Mouse (Mus musculus) heart, postnatal 0 days (tissue): ENCODE measurements around the gene Dgkz. TPM values are rescaled to one million over a fixed set of nuclear protein-coding genes. Genes with fewer than 3 reads are reported as not detected.

Experiments used
- ATAC-seq: fragments of 200-750 bp; cut with Nextera tagmentation; 2 replicates; pipeline ENCODE4 v1.8.0; 2017; ENCODE audit warnings: low read depth, moderate number of reproducible peaks, moderate library complexity; ENCODE audit not compliant: insufficient read depth
- DNase-seq: peaks from one replicate; pipeline ENCODE4 v3.0.0-alpha.2; 2016; ENCODE audit warnings: low spot score
- H3K27ac ChIP-seq: fragments of 300-500 bp; sonication (generic); 2 replicates; pipeline ENCODE4 v1.5.1; 2014; ENCODE audit warnings: low read depth, mild to moderate bottlenecking
- H3K27me3 ChIP-seq: fragments of 300-500 bp; sonication (generic); 2 replicates; pipeline ENCODE4 v1.6.1; 2014; ENCODE audit warnings: low read length, mixed read lengths; ENCODE audit not compliant: control insufficient read depth, insufficient read depth
- H3K36me3 ChIP-seq: fragments of 300-500 bp; sonication (generic); replicated peaks from 2 replicates; pipeline ENCODE4 v1.6.1; 2014; ENCODE audit warnings: low read length, mixed read lengths; ENCODE audit not compliant: control insufficient read depth, insufficient read depth
- H3K4me1 ChIP-seq: fragments of 300-500 bp; sonication (generic); 2 replicates; pipeline ENCODE4 v1.6.1; 2014; ENCODE audit warnings: antibody characterized with exemption; ENCODE audit not compliant: control insufficient read depth, insufficient read depth
- H3K4me2 ChIP-seq: fragments of 300-500 bp; sonication (generic); 2 replicates; pipeline ENCODE4 v1.6.1; 2014; ENCODE audit warnings: low read depth, mild to moderate bottlenecking, low read length, moderate library complexity
- H3K4me3 ChIP-seq: fragments of 300-500 bp; sonication (generic); 2 replicates; pipeline ENCODE4 v1.5.1; 2014; ENCODE audit warnings: low read depth, low read length
- H3K9ac ChIP-seq: fragments of 300-500 bp; sonication (generic); replicated peaks from 2 replicates; pipeline ENCODE4 v1.6.1; 2014; ENCODE audit warnings: low read depth, low read length, mixed read lengths
- H3K9me3 ChIP-seq: fragments of 300-500 bp; sonication (generic); replicated peaks from 2 replicates; pipeline ENCODE4 v1.6.1; 2016; ENCODE audit warnings: low read length; ENCODE audit not compliant: control insufficient read depth
- CTCF ChIP-seq: IDR thresholded peaks from 2 replicates; pipeline ENCODE4 v1.5.1; 2016; ENCODE audit warnings: antibody characterized with exemption, control low read depth, low read depth
- EP300 ChIP-seq: IDR thresholded peaks from 2 replicates; pipeline ENCODE4 v1.6.1; 2016; ENCODE audit warnings: antibody characterized with exemption, low read depth
- WGBS: fragments of 180-500 bp; shearing (Covaris S2); extraction: QIAGEN DNeasy Blood & Tissue Kit; methylation state at CpG from one replicate; pipeline ENCODE4 v1.1.7; 2014; 5-methylcytosine and 5-hydroxymethylcytosine counted together
- polyA plus RNA-seq: library from polyadenylated mRNA; unstranded; fragments of >200 nt; fragmentation: Nextera tagmentation; extraction: Ambion mirVana; gene quantifications from 2 replicates; pipeline ENCODE4 v1.2.1, GENCODE M21; 2015
- total RNA-seq: library from RNA; depleted of rRNA; stranded (reverse); fragments of >200 nt; gene quantifications from 2 replicates; pipeline ENCODE4 v1.2.3, GENCODE M21; 2014; ENCODE audit warnings: low replicate concordance

Dgkz gene
- total and polyA plus RNA-seq, 2 experiments from 2014 or later = 26.2 to 77.9 TPM

- Histone ChIP-seq H3K9ac (peak overlapping the region; percentile 84), H3K9me3 (no peaks in the 10 kb centered on the region), H3K4me1 (peaks cover 33% of the 10 kb centered on the region), H3K4me3 (peak overlapping the region; percentile 76), H3K36me3 (no peaks in the 10 kb centered on the region), H3K4me2 (peak overlapping the region; percentile 85), H3K27me3 (no peaks in the 10 kb centered on the region), H3K27ac (peak overlapping the region; percentile 86)
- peak; percentile 89 for ATAC-seq
- TF ChIP-seq CTCF = peak; percentile 80
- TF ChIP-seq EP300 = no peak
- WGBS = 0% methylated on average over 44 of the region's 57 CpGs
- DNase-seq = peak; percentile 94
These were observed 12.2 kb downstream of the Dgkz start for GRCm38 (mm10) chr2:91963443-91963932.

- under 1% methylated on average over 39 of the region's 39 CpGs for WGBS
- ATAC-seq = peak; percentile 21
These were observed 12.7 kb downstream of the Dgkz start for GRCm38 (mm10) chr2:91962864-91963401.

DNA sequence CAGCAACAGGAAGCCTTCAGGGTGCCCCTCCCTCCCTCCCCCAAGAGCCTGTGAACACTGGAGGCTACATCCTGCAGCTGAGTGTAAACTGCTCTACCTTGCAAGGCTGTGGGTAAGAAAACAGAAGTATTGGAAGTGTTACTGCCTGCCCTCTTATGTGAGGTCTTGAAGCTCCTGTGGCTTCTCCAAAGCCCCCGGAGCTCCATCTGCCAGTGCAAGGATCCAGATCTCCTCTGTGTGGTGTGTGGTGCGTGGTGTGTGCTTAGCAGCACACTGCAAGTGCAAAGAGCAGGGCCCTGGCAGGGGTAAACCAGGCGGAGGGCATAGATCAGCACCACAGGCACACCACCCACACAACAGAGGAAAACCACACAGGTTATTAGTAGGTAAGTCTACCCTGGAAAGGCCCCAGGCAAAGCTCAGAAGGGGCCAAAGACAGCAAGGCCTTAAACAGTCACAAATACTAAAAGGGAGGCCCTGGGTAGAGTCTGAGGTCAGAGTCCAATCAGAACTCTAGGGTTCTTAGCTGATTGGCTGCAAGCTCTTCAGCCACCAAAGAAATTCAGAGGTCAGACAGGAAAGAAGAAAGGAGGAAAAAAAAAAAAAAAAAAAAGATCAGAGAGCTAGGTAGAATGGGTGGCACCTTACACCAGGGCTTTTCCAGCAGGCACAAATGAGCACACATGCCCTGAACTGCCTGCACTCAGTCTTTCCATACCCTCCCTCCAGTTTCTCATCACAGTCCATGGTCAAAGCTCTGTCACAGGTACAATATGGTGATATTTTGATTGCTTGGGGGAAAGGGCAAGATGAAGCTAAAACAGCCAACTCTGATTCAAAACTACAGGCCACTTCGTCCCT, 13.5 kb downstream of the Dgkz start:
- Histone ChIP-seq H3K9ac (peak overlapping the region; percentile 84; the same call in 1 of the 2 replicates), H3K4me1 (peaks cover 37% of the 10 kb centered on the region), H3K27me3 (no peaks in the 10 kb centered on the region), H3K36me3 (no peaks in the 10 kb centered on the region), H3K27ac (peak overlapping the region; percentile 56; the same call in 1 of the 2 replicates), H3K4me3 (peak overlapping the region; percentile 76), H3K9me3 (no peaks in the 10 kb centered on the region), H3K4me2 (peak overlapping the region; percentile 85)
- TF ChIP-seq EP300 (no peak), CTCF (no peak)
- WGBS = 48% methylated on average over 4 of the region's 4 CpGs
- ATAC-seq (no peak), DNase-seq (no peak)

More at GRCm38 (mm10) chr2:91962864-91963401, 12.7 kb downstream of the Dgkz start:
- peaks cover 29% of the 10 kb centered on the region for H3K4me1 ChIP-seq
- TF ChIP-seq EP300 (no peak), CTCF (no peak)
- no peaks in the 10 kb centered on the region for H3K36me3 ChIP-seq
- no peaks in the 10 kb centered on the region for H3K27me3 ChIP-seq
- H3K27ac ChIP-seq = peak overlapping the region; percentile 78
- peak overlapping the region; percentile 84 for H3K9ac ChIP-seq
- H3K4me3 ChIP-seq = peak overlapping the region; percentile 76
- no peaks in the 10 kb centered on the region for H3K9me3 ChIP-seq
- DNase-seq = no peak
- peak overlapping the region; percentile 85 for H3K4me2 ChIP-seq

GRCm38 (mm10) chr2:91960459-91960858, 15.2 kb downstream of the Dgkz start:
- ATAC-seq (no peak), DNase-seq (no peak)
- 90% methylated on average over 5 of the region's 5 CpGs for whole genome bisulfite sequencing
- no peak for TF ChIP-seq CTCF
- TF ChIP-seq EP300 = no peak
- H3K27ac ChIP-seq = no peak overlapping the region
- H3K4me2 ChIP-seq = no peak overlapping the region
- no peak overlapping the region for H3K9ac ChIP-seq
- H3K27me3 ChIP-seq = no peaks in the 10 kb centered on the region
- H3K9me3 ChIP-seq = no peaks in the 10 kb centered on the region
- no peak overlapping the region for H3K4me3 ChIP-seq
- H3K4me1 ChIP-seq = peaks cover 46% of the 10 kb centered on the region
- no peaks in the 10 kb centered on the region for H3K36me3 ChIP-seq

DNA sequence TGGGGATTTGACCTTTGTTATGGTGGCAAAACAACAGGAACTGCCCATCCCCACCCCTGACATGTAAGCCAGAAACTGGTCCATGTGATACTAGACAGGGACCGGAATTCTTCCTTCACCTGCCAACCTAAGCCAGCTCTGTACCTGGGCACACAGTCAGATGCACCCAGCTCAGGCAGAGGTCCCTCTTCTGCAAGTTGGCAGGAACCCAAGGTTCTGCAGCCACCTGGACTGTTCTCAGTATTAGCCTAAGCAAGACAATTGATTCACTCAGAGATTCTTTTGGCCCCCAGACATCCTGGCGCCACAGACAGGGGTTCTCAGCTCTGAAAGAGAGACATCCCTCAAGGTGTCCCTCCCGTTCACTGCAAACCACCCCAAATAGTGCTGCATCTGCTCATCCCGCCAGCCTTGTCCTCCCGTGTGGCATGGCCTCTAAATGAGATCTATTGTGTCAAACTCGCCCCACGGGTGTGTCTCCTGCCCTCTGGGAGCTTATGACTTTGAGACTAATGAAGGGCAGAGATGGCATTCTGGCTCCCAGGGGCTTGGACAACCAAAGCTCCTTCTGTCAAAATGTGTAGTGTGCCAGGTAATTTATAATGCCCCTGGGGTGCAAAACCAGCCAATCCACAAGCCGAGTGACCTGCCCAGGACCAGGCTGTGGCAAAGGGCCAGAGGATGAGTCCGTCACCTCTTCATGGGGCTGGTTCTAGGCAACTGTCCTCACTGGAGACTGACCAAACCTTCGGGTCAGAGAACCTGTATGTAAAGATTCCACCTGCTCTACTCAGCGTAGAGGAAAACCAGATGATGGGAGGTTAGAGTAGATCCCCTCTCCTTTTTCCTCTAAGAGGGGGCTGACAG, 15.9 kb downstream of the Dgkz start:
- 75% methylated on average over 11 of the region's 11 CpGs for WGBS
- DNase-seq (no peak), ATAC-seq (no peak)
- H3K4me3 ChIP-seq = no peak overlapping the region
- peaks cover 52% of the 10 kb centered on the region for H3K4me1 ChIP-seq
- H3K27ac ChIP-seq = no peak overlapping the region
- no peak overlapping the region for H3K4me2 ChIP-seq
- H3K9me3 ChIP-seq = no peaks in the 10 kb centered on the region
- TF ChIP-seq EP300 (no peak), CTCF (no peak)
- H3K9ac ChIP-seq = no peak overlapping the region
- H3K27me3 ChIP-seq = no peaks in the 10 kb centered on the region
- H3K36me3 ChIP-seq = no peaks in the 10 kb centered on the region
